Mouse (Mus musculus) kidney, adult 2 months (tissue): ENCODE results near the gene Ascc3.

ENCODE experiments used
- CTCF ChIP-seq: fragments of 200-500 bp; conservative IDR thresholded peaks from 2 replicates; pipeline ENCODE4 v1.5.1; 2011; ENCODE audit warnings: low read depth, mild to moderate bottlenecking, control low read depth, low read length, moderate library complexity, mixed read lengths; ENCODE audit not compliant: insufficient read depth, insufficient read length
- POLR2A ChIP-seq: fragments of 200-500 bp; IDR thresholded peaks from one replicate; pipeline ENCODE4 v1.6.1; 2011; ENCODE audit warnings: low read depth, low read length, control low read depth

GRCm38 (mm10) chr10:50653551-50653950, 61.1 kb downstream of the Ascc3 start:
- TF ChIP-seq CTCF (no peak), POLR2A (no peak)
